Mouse (Mus musculus) Muller cell, postnatal 12 days (primary cell): ENCODE results near the gene Slc35c2.

Experiments
- DNase-seq: peaks from one replicate; pipeline ENCODE4 v3.0.0-alpha.2; 2015; ENCODE audit errors: inconsistent ontology term

Slc35c2 gene

DNA sequence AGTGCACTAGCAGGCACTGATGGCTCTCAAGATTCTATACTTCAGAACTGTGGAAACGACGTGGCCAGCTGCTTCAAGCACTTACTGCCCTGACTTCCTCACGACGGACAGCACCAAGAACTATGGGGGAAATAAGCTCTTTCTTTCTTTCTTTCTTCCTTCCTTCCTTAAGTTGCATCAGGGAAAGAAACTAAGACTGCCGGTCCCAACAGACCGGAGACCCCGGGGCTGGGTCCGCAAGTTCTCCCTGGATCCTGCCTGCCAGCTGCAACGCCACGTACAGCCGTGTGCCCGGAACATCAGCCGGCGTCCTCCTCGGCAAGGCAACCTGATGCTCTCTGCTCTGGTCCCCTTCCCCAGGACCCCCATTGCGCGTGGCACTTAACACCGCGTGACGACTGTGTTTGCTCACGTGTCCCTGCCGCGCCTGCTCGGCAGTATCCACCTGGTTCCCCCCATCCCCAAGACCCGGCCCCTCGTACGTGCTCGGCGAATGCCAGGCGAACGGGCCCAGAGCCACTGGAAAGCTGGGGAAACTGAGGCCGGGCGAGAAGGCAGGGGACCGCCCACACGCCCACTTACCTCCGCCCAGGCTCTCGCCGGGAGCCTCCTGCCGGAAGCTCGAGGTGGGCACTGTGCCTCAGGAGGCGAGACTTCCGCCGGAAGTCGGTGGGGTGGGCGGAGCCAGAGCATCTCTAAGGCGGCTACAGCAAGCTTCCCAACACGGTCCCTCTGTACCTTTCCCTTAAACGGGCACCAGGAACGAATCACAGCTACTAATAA is at the start of gene Slc35c2:
TSS of gene Slc35c2 (minus strand) at position 668 of the 783 bp plus-strand sequence.
- DNase-seq, result peak; percentile 93

DNA sequence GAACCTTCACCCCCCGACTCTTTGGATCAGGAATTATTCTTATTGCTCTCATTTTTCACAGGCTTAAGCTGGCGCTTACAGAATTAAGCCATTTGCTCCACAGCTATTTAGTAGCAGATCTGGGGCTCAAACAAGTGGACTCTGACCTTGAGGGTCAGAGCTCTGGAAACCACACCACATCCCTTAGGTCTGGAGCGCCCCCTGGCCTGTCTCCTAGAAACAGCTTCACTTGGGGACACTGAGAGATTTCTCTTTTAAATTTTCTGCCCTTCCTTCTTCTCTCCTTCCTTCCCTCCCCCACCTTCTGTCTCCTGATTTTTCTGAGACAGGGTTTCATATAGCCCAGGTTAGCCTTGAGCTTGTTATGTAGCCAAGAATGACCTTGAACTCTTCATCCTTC is 49.5 kb upstream of the Slc35c2 start:
- peak; percentile 36 for DNase-seq

DNA sequence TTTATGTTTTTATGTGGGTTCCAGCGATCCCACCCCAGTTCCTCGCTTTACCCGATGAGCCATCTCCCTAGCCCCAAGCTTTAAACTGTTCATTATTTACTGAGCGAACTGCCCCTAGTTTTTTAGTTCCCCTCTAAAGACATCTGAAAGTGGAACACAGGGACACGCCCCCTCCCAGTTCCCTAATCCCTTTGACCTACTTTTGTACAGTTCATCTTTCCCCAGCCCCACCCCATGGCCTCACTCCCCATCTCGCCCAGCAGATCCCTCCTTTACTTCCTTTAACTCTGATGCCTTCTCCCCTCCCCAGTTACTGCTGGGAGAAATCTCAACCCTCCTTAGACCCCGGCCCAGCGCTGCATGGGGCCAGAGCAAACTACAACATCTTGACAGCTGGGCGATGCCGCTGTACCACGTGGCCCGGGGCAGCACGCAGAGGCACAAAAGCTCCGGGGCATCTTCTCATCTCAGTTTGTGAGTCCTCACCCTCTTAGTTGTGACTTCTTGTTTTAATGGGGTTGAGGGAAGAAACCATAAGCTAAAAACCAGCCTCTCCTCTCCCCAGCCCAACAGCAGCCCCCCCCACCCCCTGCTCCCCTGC is 45.0 kb upstream of the Slc35c2 start:
- DNase-seq, result no peak

DNA sequence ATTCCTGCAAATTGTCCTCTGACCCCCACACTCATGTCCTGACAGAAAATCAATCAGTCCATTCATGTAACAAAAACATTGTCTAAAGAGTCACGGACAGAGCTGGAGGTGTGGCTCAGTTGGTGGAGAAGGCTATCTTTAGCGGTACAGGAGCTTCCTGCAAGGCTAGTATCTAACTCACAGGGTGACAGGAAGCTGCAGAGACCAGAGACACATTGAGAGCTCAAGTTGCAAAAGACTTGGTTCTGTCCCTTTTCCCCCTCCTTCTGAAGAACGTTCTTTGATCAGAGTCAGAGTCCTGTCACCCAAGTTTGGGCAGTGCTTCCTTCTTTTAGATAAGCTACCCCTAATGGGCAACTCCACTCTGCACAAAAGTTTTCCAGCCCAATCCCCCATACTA is 42.0 kb upstream of the Slc35c2 start:
- DNase-seq, result no peak

DNA sequence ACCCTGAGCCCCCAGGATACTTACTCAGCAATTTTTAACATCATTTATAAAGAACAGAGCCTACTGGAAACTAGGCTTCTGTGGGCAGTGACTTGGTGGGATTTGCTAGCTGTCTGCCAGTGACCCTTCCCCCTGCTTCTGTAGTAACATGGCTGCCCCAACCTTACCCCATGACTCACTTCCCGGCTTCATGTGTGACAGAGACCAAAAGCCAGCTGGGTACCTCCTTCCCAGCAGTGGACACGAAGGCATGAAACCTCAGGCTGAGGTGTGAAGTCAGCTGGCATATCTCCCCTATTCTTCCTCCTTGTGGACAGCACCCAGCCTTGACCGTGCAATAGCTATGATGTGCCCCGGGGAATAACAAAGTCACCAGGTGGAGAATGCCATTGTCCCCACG is 41.1 kb upstream of the Slc35c2 start:
- no peak for DNase-seq

DNA sequence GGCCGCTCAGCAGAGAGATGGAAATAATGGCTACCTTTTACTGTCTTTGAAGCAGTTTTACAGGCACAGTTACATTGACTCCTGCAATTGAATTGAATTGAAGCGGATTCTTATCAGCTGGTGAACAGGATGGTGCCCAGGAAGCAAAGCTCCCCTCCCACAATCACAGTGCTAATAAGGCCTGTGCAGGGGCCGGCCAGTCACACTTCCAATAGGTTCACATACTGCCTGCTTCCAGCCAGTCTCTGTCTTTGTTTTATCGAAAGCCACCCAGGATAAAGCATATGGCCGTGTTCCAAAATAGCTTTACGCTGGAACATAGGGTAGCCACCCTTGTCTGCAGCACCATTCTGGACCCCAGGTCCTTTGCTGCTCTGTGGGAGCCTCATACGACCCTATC is 39.7 kb upstream of the Slc35c2 start:
- DNase-seq, result no peak

DNA sequence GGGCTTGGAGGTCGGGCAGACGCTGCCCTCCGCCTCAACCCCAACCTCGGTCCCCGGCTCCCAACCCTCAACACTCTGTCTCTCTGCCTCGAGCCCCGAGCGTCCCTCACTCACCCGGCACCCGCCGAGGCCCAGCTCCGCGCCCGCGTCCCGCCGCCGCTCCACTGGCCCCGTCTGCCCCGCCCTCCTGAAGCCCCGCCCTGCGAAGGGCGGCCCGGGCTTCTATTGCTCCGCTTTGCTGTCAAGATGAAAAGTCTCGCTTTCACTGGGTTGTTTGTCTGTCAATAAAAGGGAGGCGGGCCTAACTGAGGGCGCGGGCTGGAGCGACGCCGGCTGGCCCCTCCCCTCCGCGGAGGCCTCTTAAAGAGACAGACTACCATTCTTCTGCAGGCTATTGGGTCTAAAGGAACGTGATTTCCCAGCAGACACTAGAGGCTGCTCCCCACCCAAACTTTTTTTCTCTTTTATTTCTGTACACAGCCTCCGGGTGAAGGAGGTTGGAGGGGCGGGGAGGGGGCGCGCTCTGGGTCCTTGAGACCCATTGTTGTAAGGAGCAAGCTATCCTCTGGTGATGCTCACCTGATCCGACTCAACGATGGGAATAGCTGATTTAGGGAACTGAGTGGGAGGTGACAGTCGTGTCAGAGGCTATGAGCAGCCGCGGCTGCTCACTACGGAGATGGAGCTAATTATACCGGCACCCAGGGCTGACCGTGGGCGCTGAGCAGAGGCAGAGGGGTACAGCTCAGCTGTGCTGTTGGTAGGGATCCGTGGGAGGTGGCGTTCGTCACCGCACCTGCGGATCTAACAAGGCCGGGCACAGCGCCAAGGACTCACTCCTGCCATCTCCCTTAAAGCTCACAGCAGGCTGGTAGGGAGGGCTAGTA is 38.9 kb upstream of the Slc35c2 start, which contains the start of gene Elmo2:
TSS of gene Elmo2 (minus strand) at position 176 of the 887 bp plus-strand sequence.
- peak; percentile 99 for DNase-seq

DNA sequence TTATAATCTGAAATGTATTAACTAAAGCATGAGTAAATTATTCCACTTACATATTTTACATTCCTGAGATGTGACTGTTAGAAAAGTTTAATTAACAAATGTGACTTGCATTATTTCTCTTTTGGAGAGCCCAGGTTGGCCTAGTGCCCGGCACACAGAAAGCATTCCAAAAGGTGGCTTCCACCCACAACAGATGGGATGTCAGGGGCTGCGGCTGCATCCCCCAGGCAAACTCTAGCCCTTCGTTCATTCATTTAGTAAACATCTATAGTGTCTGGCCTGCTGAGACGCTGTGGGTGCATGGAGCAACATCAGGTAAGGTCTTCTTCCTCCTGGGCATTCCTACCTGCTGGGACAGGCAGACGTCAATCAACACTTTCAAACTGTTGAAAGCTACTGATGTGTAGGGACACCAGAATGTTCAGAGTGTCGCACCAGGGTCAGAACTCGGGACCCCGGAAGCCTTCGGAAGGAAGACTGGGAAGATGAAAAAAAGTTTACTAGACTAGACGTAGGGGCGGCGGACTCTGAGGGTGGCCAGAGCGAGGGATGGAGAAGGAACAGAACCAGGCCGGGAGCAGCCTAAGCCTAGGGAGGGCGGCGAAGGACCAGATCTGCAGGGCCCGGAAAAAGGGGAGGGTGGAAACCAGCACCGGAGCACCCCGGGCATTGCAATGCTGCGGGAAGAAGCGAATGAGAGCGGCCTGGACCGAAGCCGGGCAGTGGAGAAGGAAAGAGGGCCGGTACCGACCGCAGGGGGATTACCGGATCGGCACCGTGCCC is 38.0 kb upstream of the Slc35c2 start:
- DNase-seq, result peak; percentile 95

DNA sequence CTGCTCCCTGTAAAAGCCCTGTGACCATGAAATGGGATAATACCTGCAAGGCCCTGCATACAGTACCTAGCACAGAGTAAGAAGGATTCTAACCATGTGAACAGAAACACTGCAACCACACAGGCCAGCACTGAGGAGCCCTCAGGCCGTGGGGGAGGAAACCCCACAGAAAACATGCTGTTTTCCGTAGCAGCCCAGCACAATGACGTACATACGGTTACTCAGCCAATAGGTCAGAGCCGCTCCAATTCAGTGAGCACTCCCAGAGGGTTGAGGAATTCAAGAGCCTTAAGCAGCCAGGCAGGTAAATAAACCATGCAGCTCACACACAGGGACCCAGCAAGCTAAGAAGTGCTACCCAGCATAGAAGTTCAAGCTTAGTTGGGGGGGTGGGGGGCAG is 36.3 kb upstream of the Slc35c2 start:
- peak; percentile 68 for DNase-seq

DNA sequence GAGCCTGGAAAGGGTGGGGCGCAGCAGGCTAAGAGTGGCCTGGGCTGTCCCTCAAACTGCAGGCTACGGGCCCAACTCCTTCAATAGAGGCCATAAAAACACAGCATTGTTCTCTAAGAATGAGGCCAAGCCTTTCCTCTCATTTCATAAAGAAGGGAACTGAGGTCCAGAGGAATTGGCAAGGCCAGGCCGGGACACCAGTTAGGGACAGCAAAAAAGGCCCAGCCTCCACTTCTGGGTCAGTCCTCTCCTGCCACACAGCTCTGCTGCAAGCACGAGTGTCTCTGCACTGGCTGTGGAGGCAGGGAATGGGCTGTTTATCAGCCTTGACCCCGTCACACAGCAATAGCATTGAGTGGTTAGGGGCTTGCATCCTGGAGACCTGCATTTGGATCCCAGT is 35.8 kb upstream of the Slc35c2 start:
- DNase-seq, result peak; percentile 35

DNA sequence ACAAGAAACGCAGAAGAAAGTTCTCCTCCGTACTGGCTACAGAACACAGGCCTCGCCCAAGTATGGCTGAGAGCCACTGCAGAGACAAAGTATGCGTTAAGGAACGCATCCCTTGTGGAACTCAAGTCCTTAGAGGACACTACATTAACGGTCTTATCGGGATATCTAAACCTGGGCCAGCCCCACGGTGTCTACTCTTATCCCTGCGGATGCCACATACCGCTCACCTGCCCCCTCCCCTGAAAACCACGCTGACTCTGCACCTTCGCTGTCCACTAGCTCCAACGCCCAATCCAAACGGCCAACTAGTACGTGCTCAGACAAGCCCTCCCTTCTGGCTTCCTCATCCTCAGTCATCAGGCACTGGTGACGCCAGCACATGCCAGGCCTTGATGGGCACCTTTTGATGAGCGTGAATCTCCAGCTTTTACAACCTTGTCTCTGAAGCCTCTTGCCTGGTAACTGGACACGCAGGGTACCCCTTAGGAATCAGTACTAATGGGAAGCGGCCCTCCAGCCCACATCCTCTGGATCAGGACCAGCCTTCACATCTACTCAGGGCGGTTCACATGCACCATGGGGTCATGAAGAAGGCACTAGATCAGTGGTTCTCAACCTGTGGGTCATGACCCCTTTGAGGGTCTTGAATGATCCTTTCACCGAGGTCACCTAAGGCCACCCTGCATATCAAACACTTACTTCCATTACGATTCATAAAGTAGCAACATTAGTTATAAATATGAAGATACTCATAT is 34.5 kb upstream of the Slc35c2 start:
- no peak for DNase-seq

DNA sequence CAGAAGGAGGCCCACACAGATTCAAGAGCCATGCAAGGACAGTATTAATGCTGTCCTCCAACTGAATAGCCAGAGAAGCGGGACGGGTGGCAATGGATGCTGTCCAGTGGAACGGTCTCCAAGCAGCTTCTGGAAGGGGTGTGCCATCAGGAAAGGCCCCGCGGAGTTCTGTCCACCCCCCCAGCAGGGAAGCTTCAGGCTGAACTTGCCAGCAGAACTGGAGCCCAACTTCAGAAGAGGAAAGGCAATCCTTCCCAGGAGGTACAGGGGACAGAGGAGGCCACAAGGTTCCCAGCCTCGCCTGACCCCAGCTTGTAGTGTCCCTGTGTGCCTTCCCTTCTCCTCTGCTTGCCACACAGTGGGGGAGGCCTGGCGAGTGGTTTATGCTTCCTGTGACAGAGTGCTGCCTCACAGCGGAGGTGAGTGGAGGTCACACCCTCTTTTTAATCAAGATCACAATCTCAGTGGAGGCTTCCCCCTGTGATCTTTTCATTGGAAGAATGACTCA is 33.8 kb upstream of the Slc35c2 start:
- peak; percentile 35 for DNase-seq

DNA sequence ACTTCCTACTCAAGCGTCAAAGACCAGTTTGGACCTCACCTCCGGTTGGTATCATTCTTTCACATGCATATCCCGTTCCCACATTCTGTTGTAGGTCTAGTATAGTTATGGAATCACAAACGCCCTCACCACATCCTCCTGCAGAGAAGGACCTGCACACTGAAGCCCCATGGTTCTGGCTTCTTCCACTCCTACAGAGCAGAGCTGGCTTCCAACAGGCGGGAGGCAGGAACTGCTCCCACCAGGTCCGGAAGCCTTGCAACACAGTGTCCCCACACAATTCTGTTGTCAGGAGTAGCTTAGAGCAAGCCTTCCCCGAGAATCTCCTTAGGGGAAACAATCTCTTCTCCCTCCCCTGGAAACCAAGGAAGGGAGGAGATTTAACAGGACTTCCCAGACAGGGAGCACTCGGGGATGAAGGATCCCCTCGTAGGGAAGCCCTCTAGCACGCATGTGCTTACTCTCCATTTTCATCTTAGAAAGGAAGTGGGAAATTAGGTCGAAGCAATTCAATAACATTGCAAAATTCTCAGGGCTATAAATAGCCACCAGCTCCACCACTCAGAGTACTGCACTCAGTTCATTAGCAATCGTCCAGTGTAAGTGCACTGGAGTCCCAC is 33.0 kb upstream of the Slc35c2 start:
- peak; percentile 66 for DNase-seq

DNA sequence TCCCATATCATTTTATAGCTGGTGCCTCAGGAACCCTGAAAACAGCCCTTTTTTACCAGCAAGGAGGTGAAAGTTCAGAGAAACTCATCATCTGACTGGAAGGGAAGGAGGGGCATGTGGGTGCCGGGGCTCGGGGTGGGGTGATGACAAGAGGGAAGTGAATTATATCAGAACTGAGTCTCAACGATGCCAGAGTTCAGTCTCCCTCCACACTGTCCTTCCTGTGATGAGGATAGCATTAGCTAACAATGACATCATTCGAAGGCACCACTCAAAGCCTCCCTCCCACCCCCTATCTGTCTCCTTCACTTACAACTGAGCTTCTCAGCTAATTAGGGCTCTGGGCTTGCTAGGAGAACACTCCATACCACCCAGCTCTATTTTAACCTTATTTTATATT is 31.8 kb upstream of the Slc35c2 start:
- DNase-seq, result no peak

DNA sequence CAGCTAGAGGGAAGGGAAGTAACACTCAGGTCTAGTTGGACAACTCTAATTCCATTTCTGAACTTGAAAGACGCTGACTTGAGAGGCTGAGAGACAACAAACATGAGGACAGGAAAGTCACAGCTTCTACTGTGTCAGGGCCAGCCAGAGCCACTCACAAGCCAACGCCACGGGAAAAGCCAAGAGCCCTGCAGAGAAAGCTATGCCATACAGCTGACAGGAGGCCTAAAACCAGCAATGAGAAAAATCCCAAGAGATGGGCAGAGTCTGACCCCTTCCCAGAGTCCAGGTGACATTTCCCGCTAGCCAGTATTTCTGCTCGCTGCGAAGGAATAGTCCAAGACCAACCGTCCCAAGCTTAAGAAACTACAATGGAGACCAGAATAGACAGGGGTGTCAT is 31.3 kb upstream of the Slc35c2 start:
- DNase-seq, result no peak

DNA sequence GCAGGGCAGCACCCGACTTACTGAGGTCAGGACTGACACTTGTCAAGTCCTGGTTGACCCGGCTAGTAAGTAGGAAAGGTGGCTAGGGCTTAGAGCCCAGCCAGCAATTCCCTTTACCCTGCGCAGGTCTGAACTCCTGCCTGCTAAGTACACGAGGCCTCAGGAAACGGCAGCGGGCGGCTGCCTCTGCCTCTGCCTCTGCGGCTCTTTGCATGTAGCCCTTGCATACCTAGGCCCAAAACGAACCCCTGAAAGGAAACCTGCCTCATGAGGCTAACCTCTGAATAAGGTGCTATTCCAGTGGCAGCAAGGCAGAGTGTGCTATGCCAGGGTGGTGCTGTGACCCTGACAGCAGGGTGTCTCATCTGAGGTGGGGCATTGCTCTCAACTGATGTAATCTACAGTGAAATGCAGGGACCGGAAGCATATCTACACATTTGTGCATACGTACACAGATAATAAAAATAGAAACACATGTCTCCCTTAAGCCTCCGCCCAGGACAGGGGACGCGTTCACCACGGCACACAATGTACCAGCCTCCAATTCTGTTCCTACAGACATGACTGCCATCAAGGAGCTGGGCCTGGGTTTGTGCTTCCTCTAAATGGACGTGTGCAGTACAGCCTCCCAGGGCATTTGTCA is 30.1 kb upstream of the Slc35c2 start:
- DNase-seq, result no peak

DNA sequence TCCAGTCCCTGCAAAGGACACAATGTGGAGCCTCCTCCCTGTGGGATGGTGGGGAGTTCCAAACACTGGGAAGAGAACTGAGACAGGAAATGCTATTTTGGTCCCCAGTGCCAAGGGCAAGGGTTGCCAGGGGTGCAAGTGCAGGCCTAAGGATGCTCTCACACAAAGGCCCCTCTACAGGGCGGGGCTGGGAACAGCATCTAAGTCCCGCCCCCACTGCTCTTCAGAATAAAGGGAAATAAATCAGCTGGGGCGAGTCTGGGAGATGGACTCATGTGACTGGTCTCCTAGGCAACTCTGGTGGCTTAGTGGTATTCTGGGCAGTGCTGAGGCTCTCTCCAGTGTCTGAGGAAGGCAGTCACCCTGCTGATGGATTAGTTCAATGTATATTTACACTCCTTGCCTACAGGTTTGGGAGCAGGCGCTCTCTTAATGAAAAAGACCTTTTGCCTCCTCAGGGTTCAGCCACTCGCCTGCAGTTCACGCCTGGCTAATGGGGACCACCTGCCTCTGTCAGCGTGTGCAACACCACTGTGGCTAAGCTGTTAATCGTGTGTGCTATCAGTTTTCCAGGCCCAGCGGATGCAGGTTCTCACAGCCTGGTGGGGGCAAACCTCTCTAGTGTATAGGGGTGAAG is 29.3 kb upstream of the Slc35c2 start:
- DNase-seq, result peak; percentile 83

DNA sequence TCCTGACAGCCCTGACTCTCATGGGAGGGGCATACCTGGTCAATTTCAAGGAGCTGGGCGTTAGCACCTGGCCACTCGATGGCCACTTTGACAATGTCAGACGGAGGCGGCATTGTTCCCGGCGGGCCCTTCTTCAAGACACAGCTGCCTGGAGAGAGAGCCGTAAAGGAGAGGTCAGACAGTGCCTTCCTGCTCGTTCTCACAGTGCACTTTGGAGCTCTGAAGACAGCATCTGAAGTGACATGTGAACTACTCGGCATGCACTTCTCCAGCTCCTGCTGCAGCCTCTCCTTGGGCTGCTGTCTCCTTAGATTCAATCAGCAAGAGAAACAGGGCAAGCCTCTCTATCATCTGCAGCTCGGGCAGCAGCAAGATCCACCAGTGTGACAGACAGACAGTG is 28.5 kb upstream of the Slc35c2 start:
- DNase-seq, result no peak

DNA sequence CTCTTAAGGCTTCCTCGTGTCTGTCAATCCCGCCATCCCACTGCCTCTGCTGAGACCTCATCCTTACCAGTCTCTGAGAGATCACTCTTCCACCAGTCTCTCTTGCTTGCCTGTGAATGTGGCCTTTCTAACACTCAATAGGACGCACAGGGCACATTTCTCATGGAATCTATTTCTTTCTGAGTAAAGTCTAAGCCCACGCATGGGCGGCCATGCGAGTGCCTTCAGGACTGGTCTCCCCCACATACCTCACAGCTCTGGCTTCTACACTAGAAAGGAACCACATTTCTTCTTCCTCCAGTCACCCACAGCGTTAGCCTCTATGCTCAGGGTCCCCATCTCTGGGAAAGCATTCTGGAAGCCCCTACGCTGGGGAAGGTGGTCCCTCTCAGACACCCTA is 26.5 kb upstream of the Slc35c2 start:
- peak; percentile 27 for DNase-seq
